Mouse (Mus musculus): ENCODE data around the gene Jph2. TPM values are rescaled to one million over a fixed set of nuclear protein-coding genes. Genes with fewer than 3 reads are reported as not detected.

The Jph2 gene
- total RNA-seq, 2 experiments from 2014 or later = not detected

DNA sequence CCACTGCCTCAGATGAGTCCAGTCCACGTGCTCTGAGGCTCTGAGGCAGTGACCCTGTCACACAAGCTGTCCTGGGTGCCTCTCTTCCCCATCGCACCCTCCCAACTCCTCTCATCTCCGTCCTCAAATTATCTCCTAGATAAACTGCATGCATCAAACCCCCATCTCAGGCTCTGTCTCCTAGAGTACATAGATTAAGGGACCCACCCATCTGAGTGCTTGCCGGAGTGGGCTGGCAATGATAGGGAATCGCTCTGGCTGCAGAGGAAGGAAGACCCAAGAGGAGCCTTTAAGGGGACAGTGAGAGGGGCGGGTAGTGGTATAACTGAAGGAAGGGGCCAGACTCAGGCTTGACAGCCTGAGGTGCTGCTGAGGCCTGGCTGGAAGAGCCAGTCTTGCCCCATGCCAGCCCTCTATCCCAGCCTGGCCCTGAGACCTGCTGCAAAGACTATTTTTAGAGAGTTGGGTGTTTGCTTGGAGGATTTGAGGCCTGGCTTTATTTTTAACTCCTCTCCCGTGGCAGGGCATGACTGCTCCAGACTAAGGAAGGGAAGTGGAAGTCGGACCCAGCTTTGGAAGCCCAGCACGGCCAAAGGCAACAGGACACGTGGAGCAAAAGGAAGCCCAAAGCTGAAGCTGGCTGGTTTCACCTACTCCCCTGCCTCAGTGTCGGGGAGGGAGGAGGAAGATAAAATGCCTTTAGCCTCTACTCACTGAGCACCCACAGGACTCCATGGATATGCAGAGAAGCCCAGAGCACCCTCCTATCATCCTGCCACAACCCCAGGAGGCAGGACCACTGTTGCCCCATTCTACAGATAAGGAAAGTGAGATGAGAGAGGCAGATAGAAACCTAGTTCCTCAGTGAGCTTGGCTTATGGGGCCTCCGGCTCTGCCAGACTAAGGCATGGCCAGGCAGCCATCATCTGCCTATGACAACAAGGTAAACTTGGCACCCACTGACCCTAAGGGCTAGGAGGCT, 34.6 kb downstream of the Jph2 start:
- no peak for ATAC-seq (replicated peaks; ENCODE audit: poor library complexity)

DNA sequence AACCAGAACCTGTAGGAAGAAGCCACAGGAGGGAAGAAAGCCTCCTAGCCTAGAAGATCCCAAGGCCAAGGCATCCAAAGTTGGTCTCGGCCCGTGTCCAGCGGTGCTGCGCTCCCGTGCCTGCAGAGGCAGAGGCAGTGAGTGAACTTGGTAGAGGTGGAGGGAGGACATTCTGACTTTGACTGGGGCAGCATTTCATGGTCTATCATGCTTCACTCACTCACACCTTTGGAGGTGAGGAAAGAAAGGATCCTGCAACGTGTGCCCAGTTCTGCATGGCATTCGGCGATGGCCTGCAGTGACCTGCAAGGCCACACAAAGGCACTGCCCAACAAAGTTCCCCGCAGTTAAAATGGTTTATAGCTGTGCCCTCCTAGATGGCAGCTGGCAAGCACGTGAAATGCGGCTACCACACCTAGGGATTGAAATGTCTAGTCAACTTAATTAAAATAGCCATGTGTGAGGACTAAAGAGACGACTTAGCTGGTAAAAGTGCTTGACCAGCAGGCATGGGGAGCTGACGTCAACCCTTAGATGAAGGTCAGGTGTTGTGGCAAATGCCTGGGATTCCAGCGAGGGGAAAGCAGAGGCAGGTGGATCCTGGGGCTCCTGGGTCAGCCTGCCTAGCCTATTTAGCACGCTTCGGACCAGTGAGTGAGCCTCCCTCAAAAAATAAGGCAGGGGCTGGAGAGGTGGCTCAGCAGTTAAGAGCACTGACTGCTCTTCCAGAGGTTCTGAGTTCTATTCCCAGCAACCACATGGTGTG, 36.8 kb downstream of the Jph2 start:
- no peak for ATAC-seq (replicated peaks; ENCODE audit: poor library complexity)

DNA sequence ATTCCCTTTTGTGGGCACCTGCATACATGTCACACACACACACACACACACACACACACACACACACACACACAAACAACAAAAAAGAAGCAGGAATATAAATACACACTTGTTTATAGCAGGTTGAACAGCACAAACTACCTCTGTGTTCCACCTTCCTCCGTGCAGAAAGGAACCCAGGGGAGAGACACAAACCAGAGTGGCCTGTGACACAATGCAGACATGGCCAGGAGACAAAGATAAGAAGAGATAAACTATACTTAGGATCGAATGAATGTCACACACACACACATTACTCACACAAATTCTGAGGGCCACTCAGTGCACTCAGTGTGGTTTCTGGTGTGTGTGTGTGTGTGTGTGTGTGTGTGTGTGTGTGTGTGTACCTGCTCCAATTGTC, 38.5 kb downstream of the Jph2 start:
- no peak for ATAC-seq (replicated peaks; ENCODE audit: poor library complexity)

DNA sequence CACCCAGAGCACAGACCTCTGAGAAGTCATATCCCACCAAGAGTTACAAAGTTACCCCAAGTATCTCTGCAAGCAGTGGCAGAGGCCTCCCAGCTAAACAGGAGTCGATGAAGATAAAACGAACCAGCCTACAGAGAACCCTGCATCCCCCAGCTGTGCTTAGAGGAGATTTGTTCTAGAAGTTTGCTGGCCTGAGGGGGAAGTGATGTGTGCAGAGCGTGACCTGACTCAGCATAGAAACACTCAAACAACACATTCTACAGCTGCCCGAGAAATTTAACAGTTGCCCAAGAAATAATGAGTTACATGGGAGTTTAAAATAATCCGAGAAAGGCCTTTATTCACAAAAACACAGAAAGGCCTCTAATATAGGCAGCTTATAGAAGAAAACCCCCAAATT, 39.1 kb downstream of the Jph2 start:
- no peak for ATAC-seq (replicated peaks; ENCODE audit: poor library complexity)

DNA sequence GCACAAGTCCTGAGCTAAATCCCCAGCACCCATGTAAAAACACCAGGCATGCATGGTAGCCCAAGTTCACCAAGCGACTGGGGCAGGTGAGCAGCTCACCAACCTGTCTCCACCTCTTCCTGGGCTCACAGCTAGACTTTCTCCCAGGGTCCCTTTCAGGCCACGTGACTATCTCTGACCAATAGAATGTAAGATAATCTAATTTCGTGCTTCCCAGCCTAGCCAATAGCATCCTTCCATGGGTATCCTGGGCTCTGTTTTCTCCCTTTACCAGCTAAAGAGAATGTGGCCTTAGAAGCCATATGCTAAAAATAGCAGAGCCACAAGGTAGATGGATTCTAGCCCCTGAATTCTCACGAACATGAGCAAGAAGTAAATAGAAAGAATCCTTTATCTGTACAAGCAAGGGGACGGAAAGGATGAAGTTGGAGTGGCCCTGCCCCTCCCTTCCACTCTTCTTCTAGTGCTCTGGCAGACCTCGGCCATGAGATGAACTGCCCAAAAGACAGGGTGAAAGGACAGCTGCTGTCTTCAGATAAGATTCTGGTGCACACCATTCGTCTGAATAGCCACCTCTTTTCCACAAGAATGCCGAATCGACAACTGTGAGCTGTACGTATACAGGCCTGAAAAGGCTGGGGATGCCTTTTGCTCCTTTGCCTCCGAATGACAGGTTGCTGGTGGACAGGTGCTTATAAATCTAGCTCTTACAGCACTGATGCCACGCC, 41.5 kb downstream of the Jph2 start:
- ATAC-seq (replicated peaks; ENCODE audit: poor library complexity) = peak; percentile 73

DNA sequence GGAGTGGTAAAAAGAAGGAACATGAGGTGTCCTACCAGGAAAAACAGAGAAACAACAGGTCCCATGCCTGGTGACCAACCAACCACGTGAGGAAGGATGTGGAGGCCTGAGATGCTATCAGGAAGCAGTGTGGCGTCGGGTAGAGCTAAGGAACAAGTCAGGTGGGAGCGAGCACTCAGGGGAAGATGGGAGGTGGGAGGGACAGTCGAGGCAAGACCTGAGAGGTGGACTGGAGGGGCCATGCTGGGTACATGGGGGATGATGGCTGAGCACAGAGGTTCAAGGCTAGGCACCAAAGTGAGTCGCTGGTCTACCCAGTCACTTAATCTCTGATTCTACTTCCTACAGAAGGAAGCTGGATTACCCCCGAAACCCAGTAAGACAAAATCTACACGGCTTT, 42.1 kb downstream of the Jph2 start:
- ATAC-seq (replicated peaks; ENCODE audit: poor library complexity) = no peak

DNA sequence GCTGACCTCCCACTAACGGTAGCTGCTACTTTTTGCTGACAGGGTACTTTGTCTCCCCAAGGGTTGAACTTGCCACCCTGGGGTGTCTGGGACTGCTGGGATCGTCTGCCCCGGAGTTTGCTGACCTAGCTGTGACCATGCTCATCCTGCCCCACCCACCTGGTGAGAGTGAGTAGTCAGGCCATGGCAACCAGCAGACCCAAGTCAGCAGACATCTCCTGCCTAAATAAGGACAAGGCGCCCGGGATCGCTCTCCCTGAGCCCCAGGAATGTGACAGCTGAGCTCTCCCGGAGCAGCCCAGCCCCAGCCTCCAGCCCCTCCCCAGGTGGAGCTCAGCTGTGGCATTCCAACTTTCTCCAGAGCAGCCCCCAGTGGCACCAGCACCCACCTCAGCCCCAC, 44.1 kb downstream of the Jph2 start:
- no peak for ATAC-seq (replicated peaks; ENCODE audit: poor library complexity)

DNA sequence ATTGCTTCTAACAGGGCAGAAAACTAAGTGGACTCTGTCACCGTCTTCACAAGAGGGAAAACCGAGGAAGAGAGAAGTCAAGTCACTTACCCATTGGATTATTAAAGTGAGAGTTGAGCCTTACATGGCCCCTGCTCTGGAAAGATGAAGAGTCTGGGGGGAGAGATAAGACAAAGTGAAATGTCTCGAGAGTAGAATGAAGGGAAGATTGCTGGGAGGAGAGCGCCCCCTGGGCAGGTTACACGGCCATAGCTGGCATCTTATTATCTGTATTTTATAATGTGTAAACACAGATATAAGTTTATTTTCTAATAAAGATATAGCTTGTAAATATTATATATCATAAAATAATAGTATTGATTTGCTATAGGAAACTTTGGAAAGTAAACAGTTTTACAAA, 47.4 kb downstream of the Jph2 start:
- ATAC-seq (replicated peaks; ENCODE audit: poor library complexity) = 0 out of 2 replicates have a peak, but pooled peaks have one; percentile 42

DNA sequence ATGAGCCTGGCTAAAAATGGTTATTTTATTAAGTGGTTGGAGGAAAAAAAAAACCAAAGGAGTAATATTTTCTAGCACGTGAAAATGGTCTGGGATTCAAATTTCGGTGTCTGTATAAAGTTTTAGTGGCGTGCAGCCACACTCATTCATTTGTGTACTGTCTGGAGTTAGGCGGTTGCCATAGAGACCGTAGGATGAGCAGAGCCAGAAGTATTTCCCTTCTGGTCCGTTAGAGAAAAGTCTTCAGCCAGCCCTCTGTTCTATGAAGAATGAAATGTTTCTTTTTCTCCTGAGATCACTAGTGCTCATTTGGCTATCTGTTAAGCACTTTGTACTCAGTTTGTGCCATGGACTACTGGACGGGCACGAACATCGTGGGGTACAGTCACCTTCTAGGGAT, 48.4 kb downstream of the Jph2 start:
- ATAC-seq (replicated peaks; ENCODE audit: poor library complexity) = no peak

DNA sequence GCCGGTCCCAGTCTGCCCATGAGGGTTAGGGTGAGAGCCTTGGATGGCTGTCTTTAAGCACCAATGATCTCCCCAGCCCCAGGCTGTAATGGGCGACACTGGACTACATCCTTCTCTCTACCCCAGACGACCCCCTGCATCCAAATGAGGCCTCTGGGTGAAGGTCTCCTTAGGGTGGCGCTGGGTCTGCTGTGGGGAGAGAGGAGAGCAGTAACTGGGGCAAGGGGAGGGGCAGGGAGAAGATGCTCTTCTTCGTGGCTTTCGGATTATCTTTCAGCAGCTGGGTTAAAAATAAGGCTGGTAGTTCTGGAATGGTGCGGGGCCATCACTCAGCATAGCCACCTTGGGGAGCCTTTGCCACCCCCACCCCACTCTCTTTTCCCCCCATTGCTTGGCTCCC, 49.1 kb downstream of the Jph2 start:
- no peak for ATAC-seq (replicated peaks; ENCODE audit: poor library complexity)

DNA sequence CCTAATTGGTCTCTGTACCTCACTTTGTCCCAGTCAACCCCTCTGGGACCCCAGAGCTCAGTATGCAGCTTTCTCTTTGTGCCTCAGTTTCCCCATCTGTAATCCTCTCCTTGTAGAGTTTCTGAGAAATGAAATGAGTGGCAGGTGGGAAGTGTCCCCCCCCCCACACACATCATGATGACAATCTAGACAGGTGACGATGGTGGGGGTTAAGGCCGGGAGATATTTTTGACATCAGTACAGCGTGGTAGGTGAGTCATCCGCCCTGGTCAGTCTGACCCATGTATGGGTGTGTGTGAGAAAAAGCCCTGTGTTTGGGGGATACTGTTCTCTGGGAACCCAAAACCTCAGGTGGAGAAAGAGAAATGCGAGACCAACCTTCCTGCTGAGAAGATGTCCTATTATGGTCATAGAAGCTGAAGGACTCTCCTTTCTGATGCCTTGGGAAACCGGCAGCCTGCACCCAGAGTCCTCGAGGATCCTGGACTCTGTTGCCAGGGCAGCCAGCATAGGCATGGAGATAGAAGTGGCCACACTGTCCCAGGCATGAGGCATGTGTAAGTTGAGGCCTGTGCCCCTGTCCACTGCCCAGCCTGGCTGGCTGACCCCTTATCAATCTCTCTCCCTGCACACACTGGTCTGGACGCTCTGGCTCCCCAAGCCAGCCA, 50.1 kb downstream of the Jph2 start:
- ATAC-seq (replicated peaks; ENCODE audit: poor library complexity) = no peak

- no peak for ATAC-seq (replicated peaks; ENCODE audit: poor library complexity)
These were observed 51.3 kb downstream of the Jph2 start for GRCm38 (mm10) chr2:163346497-163346896.

DNA sequence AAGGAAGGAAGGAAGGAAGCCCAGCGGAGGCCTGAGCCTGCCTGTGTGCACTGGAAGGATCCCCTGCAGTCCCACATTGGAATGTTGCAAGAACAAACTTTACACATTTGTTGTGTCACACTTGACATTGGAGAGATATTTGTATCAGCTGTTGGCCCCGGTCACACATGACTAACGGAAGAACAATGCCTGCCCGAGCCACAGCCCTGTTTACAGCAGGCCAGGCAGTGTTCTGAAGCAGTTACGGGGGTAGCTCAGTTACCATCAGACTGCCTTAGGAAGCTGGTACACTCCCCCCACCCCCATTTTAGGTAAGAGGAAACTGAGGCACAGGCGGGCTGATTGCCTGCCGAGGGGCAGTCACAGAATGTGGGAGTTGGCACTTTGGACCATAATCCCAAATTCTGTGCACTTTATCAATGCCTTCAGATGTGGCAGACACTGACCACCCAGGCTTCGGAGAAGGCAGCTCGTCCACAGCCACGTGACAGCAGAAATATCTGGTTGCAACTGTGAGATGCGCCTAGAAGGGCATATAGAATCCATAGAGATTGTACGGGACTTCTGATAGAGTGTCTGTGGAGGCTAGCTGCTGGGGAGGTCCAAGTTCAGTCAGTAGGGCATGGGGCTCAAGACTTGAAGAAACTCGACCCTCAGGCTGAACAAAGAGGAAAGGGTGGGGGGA, 52.7 kb downstream of the Jph2 start:
- no peak for ATAC-seq (replicated peaks; ENCODE audit: poor library complexity)

- no peak for ATAC-seq (replicated peaks; ENCODE audit: poor library complexity)
These were observed 54.1 kb downstream of the Jph2 start for GRCm38 (mm10) chr2:163343671-163344070.

GRCm38 (mm10) chr2:163340263-163340662, 57.5 kb downstream of the Jph2 start:
- peak; percentile 89 for ATAC-seq (replicated peaks; ENCODE audit: poor library complexity)

GRCm38 (mm10) chr2:163332368-163333055, 65.3 kb downstream of the Jph2 start:
- ATAC-seq (replicated peaks; ENCODE audit: poor library complexity) = no peak

- ATAC-seq (replicated peaks; ENCODE audit: poor library complexity) = no peak
These were observed 66.4 kb downstream of the Jph2 start for GRCm38 (mm10) chr2:163331423-163331822.

DNA sequence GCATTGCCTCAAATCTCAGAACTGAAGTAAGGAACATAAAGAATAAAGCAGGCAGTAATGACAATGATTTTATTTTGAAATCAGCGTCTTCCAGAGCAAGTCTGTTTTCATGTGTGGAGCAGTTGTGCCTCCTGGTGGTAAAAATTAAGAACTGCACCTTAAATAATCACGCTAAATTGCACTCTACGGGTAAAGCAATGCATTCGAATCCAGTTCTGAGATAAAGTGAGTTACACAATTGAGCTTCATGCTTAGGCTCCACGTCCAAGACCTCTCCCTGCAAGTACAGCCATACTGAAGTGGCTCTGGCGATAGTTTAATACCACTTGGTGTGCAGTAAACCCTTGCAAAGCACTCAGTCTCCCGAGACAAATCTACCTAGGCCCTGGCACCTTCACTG, 67.1 kb downstream of the Jph2 start:
- peak; percentile 81 for ATAC-seq (replicated peaks; ENCODE audit: poor library complexity)

- no peak for ATAC-seq (replicated peaks; ENCODE audit: poor library complexity)
These were observed 74.6 kb downstream of the Jph2 start for GRCm38 (mm10) chr2:163323163-163323562.

- no peak for ATAC-seq (replicated peaks; ENCODE audit: poor library complexity)
These were observed 79.0 kb downstream of the Jph2 start for GRCm38 (mm10) chr2:163318777-163319176.

Measured in megakaryocyte progenitor cell, adult 5-6 weeks (primary cell).